Mouse (Mus musculus) kidney, postnatal 0 days (tissue): ENCODE measurements at regions not wholly inside any gene's neighbourhood (a gene's known extent, or its start where the extent isn't known, plus 50 kb on each side); places are given as distances from the start of the nearest gene placed in this dataset.

Source experiments
- ATAC-seq: fragments of 200-750 bp; cut with Nextera tagmentation; replicated peaks from 2 replicates; pipeline ENCODE4 v1.8.0; 2017; ENCODE audit warnings: low read depth, moderate number of reproducible peaks, moderate TSS enrichment, moderate library complexity; ENCODE audit not compliant: low FRiP score
- DNase-seq: peaks from one replicate; pipeline ENCODE4 v3.0.0-alpha.2; 2016; ENCODE audit warnings: low spot score
- H3K27ac ChIP-seq: fragments of 300-500 bp; sonication (generic); 2 replicates; pipeline ENCODE4 v1.5.1; 2014; ENCODE audit warnings: mild to moderate bottlenecking
- H3K27me3 ChIP-seq: fragments of 300-500 bp; sonication (generic); 2 replicates; pipeline ENCODE4 v1.6.1; 2014; ENCODE audit warnings: low read length, mixed read lengths; ENCODE audit not compliant: insufficient read depth
- H3K36me3 ChIP-seq: fragments of 300-500 bp; sonication (generic); 2 replicates; pipeline ENCODE4 v1.6.1; 2014; ENCODE audit warnings: low read length, mixed read lengths; ENCODE audit not compliant: insufficient read depth
- H3K4me1 ChIP-seq: fragments of 300-500 bp; sonication (generic); replicated peaks from 2 replicates; pipeline ENCODE4 v1.6.1; 2014; ENCODE audit warnings: antibody characterized with exemption, low read length, mixed read lengths; ENCODE audit not compliant: insufficient read depth
- H3K4me2 ChIP-seq: fragments of 300-500 bp; sonication (generic); 2 replicates; pipeline ENCODE4 v1.6.1; 2014; ENCODE audit warnings: mild to moderate bottlenecking, low read length, moderate library complexity, mixed read lengths
- H3K4me3 ChIP-seq: fragments of 300-500 bp; sonication (generic); replicated peaks from 2 replicates; pipeline ENCODE4 v1.5.1; 2014; ENCODE audit warnings: low read depth, low read length
- H3K9ac ChIP-seq: fragments of 300-500 bp; sonication (generic); 2 replicates; pipeline ENCODE4 v1.6.1; 2014; ENCODE audit warnings: low read depth, low read length
- H3K9me3 ChIP-seq: fragments of 300-500 bp; sonication (generic); replicated peaks from 2 replicates; pipeline ENCODE4 v1.6.1; 2016; ENCODE audit warnings: low read length, inconsistent platforms, mixed read lengths
- CTCF ChIP-seq: IDR thresholded peaks from 2 replicates; pipeline ENCODE4 v1.5.1; 2016; ENCODE audit warnings: antibody characterized with exemption, low read depth, mild to moderate bottlenecking, moderate library complexity
- WGBS: fragments of 180-500 bp; shearing (Covaris S2); extraction: QIAGEN DNeasy Blood & Tissue Kit; methylation state at CpG from one replicate; pipeline ENCODE4 v1.1.7; 2014; 5-methylcytosine and 5-hydroxymethylcytosine counted together

GRCm38 (mm10) chr2:79537126-79537875, 80.7 kb upstream of the Cerkl start:
- H3K4me2 ChIP-seq = no peak overlapping the region
- no peak overlapping the region for H3K27ac ChIP-seq
- no peaks in the 10 kb centered on the region for H3K36me3 ChIP-seq
- no peak overlapping the region for H3K4me3 ChIP-seq
- WGBS = 70% methylated on average over 5 of the region's 5 CpGs
- TF ChIP-seq CTCF = no peak
- no peak overlapping the region for H3K9ac ChIP-seq
- H3K4me1 ChIP-seq = no peaks in the 10 kb centered on the region
- no peak for DNase-seq
- no peaks in the 10 kb centered on the region for H3K9me3 ChIP-seq
- no peak for ATAC-seq
- no peaks in the 10 kb centered on the region for H3K27me3 ChIP-seq

- no peak for ATAC-seq
- peak; percentile 55 for DNase-seq
- Histone ChIP-seq H3K27ac (no peak overlapping the region), H3K9me3 (no peaks in the 10 kb centered on the region), H3K4me3 (no peak overlapping the region), H3K27me3 (no peaks in the 10 kb centered on the region), H3K4me2 (no peak overlapping the region), H3K9ac (no peak overlapping the region), H3K36me3 (no peaks in the 10 kb centered on the region), H3K4me1 (peaks cover 19% of the 10 kb centered on the region)
- TF ChIP-seq CTCF = no peak
- 69% methylated on average over 8 of the region's 8 CpGs for WGBS
Observed at GRCm38 (mm10) chr2:79540384-79540783, 83.8 kb upstream of the Cerkl start.

- ATAC-seq (no peak), DNase-seq (peak; percentile 64)
- H3K27me3 ChIP-seq = no peaks in the 10 kb centered on the region
- no peaks in the 10 kb centered on the region for H3K36me3 ChIP-seq
- H3K9me3 ChIP-seq = no peaks in the 10 kb centered on the region
- no peak for TF ChIP-seq CTCF
- no peak overlapping the region; the same call in 1 of the 2 replicates for H3K4me2 ChIP-seq
- WGBS = 56% methylated on average over 6 of the region's 6 CpGs
- H3K4me1 ChIP-seq = peaks cover 19% of the 10 kb centered on the region
- H3K4me3 ChIP-seq = no peak overlapping the region
- peak overlapping the region; percentile 85 for H3K27ac ChIP-seq
- H3K9ac ChIP-seq = no peak overlapping the region
Observed at GRCm38 (mm10) chr2:79542191-79542980, 85.8 kb upstream of the Cerkl start.

DNA sequence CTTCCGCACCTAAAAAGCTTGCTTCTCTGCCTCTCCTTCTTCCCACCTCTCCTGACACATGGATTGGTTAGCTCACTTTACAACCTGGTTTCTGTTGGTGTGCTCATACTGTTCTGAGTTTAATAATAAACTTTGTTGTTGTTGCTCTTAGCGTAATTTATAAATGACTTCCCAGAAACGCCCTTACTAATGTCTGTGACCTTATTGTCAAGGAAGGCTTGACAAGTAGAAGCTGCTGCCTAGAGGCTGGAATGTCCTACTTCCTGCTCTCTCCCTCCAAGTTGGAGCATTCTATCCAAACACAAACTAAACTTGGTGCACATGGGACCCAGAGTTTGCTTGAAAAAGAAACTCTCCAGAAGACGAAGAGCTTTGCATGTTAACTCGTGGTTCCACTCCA, 86.9 kb upstream of the Cerkl start:
- WGBS = 32% methylated on average over 5 of the region's 5 CpGs

GRCm38 (mm10) chr2:79543948-79544792, 87.6 kb upstream of the Cerkl start:
- no peaks in the 10 kb centered on the region for H3K9me3 ChIP-seq
- no peaks in the 10 kb centered on the region for H3K27me3 ChIP-seq
- peaks cover 19% of the 10 kb centered on the region for H3K4me1 ChIP-seq
- no peak overlapping the region for H3K4me2 ChIP-seq
- no peak overlapping the region for H3K9ac ChIP-seq
- DNase-seq (no peak), ATAC-seq (0 out of 2 replicates have a peak, but pooled peaks have one; percentile 27)
- 75% methylated on average over 8 of the region's 8 CpGs for whole genome bisulfite sequencing
- H3K36me3 ChIP-seq = no peaks in the 10 kb centered on the region
- TF ChIP-seq CTCF = no peak
- H3K27ac ChIP-seq = peak overlapping the region; percentile 85
- H3K4me3 ChIP-seq = no peak overlapping the region

More for the DNA sequence above, 86.9 kb upstream of the Cerkl start:
- H3K9ac ChIP-seq = no peak overlapping the region
- TF ChIP-seq CTCF = no peak; the same call in 1 of the 2 replicates
- no peaks in the 10 kb centered on the region for H3K9me3 ChIP-seq
- ATAC-seq = peak; percentile 78
- peaks cover 19% of the 10 kb centered on the region for H3K4me1 ChIP-seq
- no peak overlapping the region for H3K4me3 ChIP-seq
- peak overlapping the region; percentile 85 for H3K27ac ChIP-seq
- H3K36me3 ChIP-seq = no peaks in the 10 kb centered on the region
- peak; percentile 94 for DNase-seq
- no peaks in the 10 kb centered on the region for H3K27me3 ChIP-seq
- peak overlapping the region; percentile 23 for H3K4me2 ChIP-seq

DNA sequence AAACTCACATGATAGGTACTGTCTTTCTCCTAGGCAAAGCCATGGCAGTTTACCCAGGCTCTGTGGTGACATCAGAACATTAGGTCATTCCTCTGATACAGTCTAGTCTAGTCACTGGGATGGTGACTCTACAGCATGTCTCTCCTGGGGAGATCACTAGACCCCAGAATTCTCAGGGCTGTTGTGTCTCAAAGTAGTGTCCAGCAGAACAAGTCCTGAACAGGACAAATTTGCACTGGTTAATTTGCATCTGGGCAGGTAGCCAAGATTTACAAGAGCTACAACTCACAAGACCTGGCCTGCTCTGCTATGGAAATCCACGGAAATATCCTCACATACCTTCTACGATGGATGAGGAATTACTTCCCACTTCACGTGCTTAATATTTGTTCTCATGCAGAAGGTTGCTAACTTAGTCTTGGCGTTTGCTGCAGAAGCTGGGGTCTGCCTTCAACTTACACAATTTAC, 88.2 kb upstream of the Cerkl start:
- Histone ChIP-seq H3K4me2 (no peak overlapping the region), H3K9ac (no peak overlapping the region), H3K9me3 (no peaks in the 10 kb centered on the region), H3K4me3 (no peak overlapping the region), H3K4me1 (peaks cover 19% of the 10 kb centered on the region), H3K27me3 (no peaks in the 10 kb centered on the region), H3K36me3 (no peaks in the 10 kb centered on the region), H3K27ac (peak overlapping the region; percentile 60)
- 43% methylated on average over 4 of the region's 4 CpGs for WGBS
- no peak for TF ChIP-seq CTCF
- DNase-seq (peak; percentile 50), ATAC-seq (peak; percentile 57; the same call in 1 of the 2 replicates)
